Mouse (Mus musculus): ENCODE measurements around the gene Olfm2. TPM values are rescaled to one million over a fixed set of nuclear protein-coding genes. Genes with fewer than 3 reads are reported as not detected.

Olfm2 gene
- total and polyA plus RNA-seq, 3 experiments = 0.08 to 0.47 TPM; not detected in 1

- dilution Hi-C loops (cut with MboI; ENCODE audit: extremely low pct_ligation_motif_present, extremely low pct_unique_long_range_greater_than_20kb, low sequenced_read_pairs) = no loop called here
- Histone ChIP-seq H3K36me3 (replicated peaks in 1 of 2; ENCODE audit: control insufficient read depth in 1 of 2, insufficient read depth in 1 of 2, low read length in 1 of 2) (peaks cover 29 to 49% of the 10 kb centered on the region in 2 experiments), H3K4me3 (replicated peaks in 1 of 3; ENCODE audit: low read depth in 2 of 3, low read length in 2 of 3, poor library complexity in 1 of 3) (no peak overlapping the region), H3K79me2 (replicated peaks; ENCODE audit: control insufficient read depth, extremely low read depth, insufficient read depth, poor library complexity, severe bottlenecking) (no peaks in the 10 kb centered on the region), H3K4me2 (ENCODE audit: insufficient read depth, low read depth, poor library complexity, severe bottlenecking) (no peak overlapping the region), H3K27me3 (replicated peaks) (no peaks in the 10 kb centered on the region), H3K27ac (ENCODE audit: insufficient read depth, low read depth) (no peak overlapping the region), H3K9me3 (replicated peaks; ENCODE audit: low read length) (no peaks in the 10 kb centered on the region), H3K4me1 (ENCODE audit: control insufficient read depth in 1 of 2, insufficient read depth in 2 of 2) (no peaks in the 10 kb centered on the region), H3K9ac (ENCODE audit: insufficient read depth, low read depth) (no peak overlapping the region)
- in situ Hi-C loops (cut with MboI; ENCODE audit: low pct_ligation_motif_present, low pct_unique_long_range_greater_than_20kb, low sequenced_read_pairs) = no loop called here
- no peak for DNase-seq (ENCODE audit: extremely low read depth)
- no peak for TF ChIP-seq SMC3 (IDR thresholded peaks at IDR 0.05; ENCODE audit: low read depth, low read length)
- no peak for TF ChIP-seq NRF1 (IDR thresholded peaks at IDR 0.05; ENCODE audit: low read depth, low read length)
- TF ChIP-seq MYC (IDR thresholded peaks at IDR 0.05; ENCODE audit: low read depth, low read length) = no peak
- no peak for TF ChIP-seq SIN3A (IDR thresholded peaks at IDR 0.05; ENCODE audit: low read length)
- TF ChIP-seq EP300 (IDR thresholded peaks at IDR 0.05; ENCODE audit: low read length) = no peak
- TF ChIP-seq JUN (IDR thresholded peaks at IDR 0.05; ENCODE audit: insufficient read depth, low read depth, low read length) = no peak
- no peak for TF ChIP-seq E2F4 (IDR thresholded peaks at IDR 0.05; ENCODE audit: insufficient replicate concordance, low read depth, low read length)
- no peak for TF ChIP-seq UBTF (IDR thresholded peaks at IDR 0.05; ENCODE audit: low read depth, low read length)
- no peak for TF ChIP-seq ZC3H11A (IDR thresholded peaks at IDR 0.05; ENCODE audit: low read depth, low read length)
- no peak for TF ChIP-seq KAT2A (IDR thresholded peaks at IDR 0.05; ENCODE audit: insufficient replicate concordance, low read length)
- TF ChIP-seq MXI1 (IDR thresholded peaks at IDR 0.05; ENCODE audit: low read depth, low read length) = no peak
- no peak for TF ChIP-seq MAZ (IDR thresholded peaks at IDR 0.05; ENCODE audit: low read depth, low read length)
- TF ChIP-seq CHD1 (IDR thresholded peaks at IDR 0.05; ENCODE audit: low read depth, low read length) = no peak
- TF ChIP-seq TBP (conservative IDR thresholded peaks at IDR 0.05; ENCODE audit: low read depth, low read length) = no peak
- no peak for TF ChIP-seq CTCF (conservative IDR thresholded peaks at IDR 0.05 in 1 of 2, IDR thresholded peaks at IDR 0.05 in 1 of 2; ENCODE audit: low read depth in 2 of 2, low read length in 2 of 2)
- no peak for TF ChIP-seq MAX (IDR thresholded peaks at IDR 0.05; ENCODE audit: low read length)
- TF ChIP-seq ZKSCAN1 (IDR thresholded peaks at IDR 0.05; ENCODE audit: borderline replicate concordance, low read depth, low read length) = no peak
- TF ChIP-seq ETS1 (conservative IDR thresholded peaks at IDR 0.05; ENCODE audit: low read depth, low read length) = no peak
- no peak for TF ChIP-seq NELFE (IDR thresholded peaks at IDR 0.05; ENCODE audit: low read depth, low read length)
- no peak for TF ChIP-seq USF1 (IDR thresholded peaks at IDR 0.05; ENCODE audit: low read depth, low read length)
These were observed 79.6 kb downstream of the Olfm2 start for GRCm38 (mm10) chr9:20666510-20667034.

GRCm38 (mm10) chr9:20665925-20666324, 80.2 kb downstream of the Olfm2 start:
- Histone ChIP-seq H3K79me2 (replicated peaks; ENCODE audit: control insufficient read depth, extremely low read depth, insufficient read depth, poor library complexity, severe bottlenecking) (no peaks in the 10 kb centered on the region), H3K9me3 (replicated peaks; ENCODE audit: low read length) (no peaks in the 10 kb centered on the region), H3K27me3 (replicated peaks) (no peaks in the 10 kb centered on the region), H3K4me2 (ENCODE audit: insufficient read depth, low read depth, poor library complexity, severe bottlenecking) (no peak overlapping the region), H3K9ac (ENCODE audit: insufficient read depth, low read depth) (no peak overlapping the region), H3K4me3 (replicated peaks in 1 of 3; ENCODE audit: low read depth in 2 of 3, low read length in 2 of 3, poor library complexity in 1 of 3) (no peak overlapping the region), H3K36me3 (replicated peaks in 1 of 2; ENCODE audit: control insufficient read depth in 1 of 2, insufficient read depth in 1 of 2, low read length in 1 of 2) (peaks cover 34 to 55% of the 10 kb centered on the region in 2 experiments), H3K4me1 (ENCODE audit: control insufficient read depth in 1 of 2, insufficient read depth in 2 of 2) (no peaks in the 10 kb centered on the region), H3K27ac (ENCODE audit: insufficient read depth, low read depth) (no peak overlapping the region)
- 0 out of 2 replicates have a peak, but pooled peaks have one; percentile 24 for TF ChIP-seq POLR2A (IDR thresholded peaks at IDR 0.05; ENCODE audit: low read depth, low read length)
- no peak for TF ChIP-seq MYC (IDR thresholded peaks at IDR 0.05; ENCODE audit: low read depth, low read length)
- no peak for DNase-seq (ENCODE audit: extremely low read depth)
- in situ Hi-C loops (cut with MboI; ENCODE audit: low pct_ligation_motif_present, low pct_unique_long_range_greater_than_20kb, low sequenced_read_pairs) = no loop called here
- dilution Hi-C loops (cut with MboI; ENCODE audit: extremely low pct_ligation_motif_present, extremely low pct_unique_long_range_greater_than_20kb, low sequenced_read_pairs) = no loop called here
